Mouse (Mus musculus) liver, embryonic 15.5 days (tissue): Measurements from ENCODE around the gene Sec14l3. TPM values are rescaled to one million over a fixed set of nuclear protein-coding genes. Genes with fewer than 3 reads are reported as not detected.
A peak's percentile ranks its signal among the peaks of the same experiment; 100 is the strongest.
"Not testable (repeated sequence)": the region's sequence is repeated elsewhere in the genome, so short reads cannot be mapped to it uniquely, and the experiment has no call there.

Experiments used
- ATAC-seq: fragments of 200-750 bp; cut with Nextera tagmentation; 2 replicates; pipeline ENCODE4 v1.8.0; 2017; ENCODE audit warnings: moderate number of reproducible peaks, mild to moderate bottlenecking, moderate library complexity; ENCODE audit not compliant: insufficient read depth
- H3K27ac ChIP-seq: fragments of 300-500 bp; sonication (generic); replicated peaks from 2 replicates; pipeline ENCODE4 v1.5.1; 2015; ENCODE audit warnings: mild to moderate bottlenecking, inconsistent platforms
- H3K27me3 ChIP-seq: fragments of 300-500 bp; sonication (generic); 2 replicates; pipeline ENCODE4 v1.6.1; 2015; ENCODE audit warnings: mild to moderate bottlenecking, inconsistent platforms
- H3K36me3 ChIP-seq: fragments of 300-500 bp; sonication (generic); replicated peaks from 2 replicates; pipeline ENCODE4 v1.6.1; 2015; ENCODE audit warnings: moderate library complexity, mild to moderate bottlenecking, inconsistent platforms
- H3K4me1 ChIP-seq: fragments of 300-500 bp; sonication (generic); replicated peaks from 2 replicates; pipeline ENCODE4 v1.6.1; 2015; ENCODE audit warnings: inconsistent platforms
- H3K4me2 ChIP-seq: fragments of 300-500 bp; sonication (generic); 2 replicates; pipeline ENCODE4 v1.6.1; 2015; ENCODE audit warnings: moderate library complexity, mild to moderate bottlenecking, inconsistent platforms
- H3K4me3 ChIP-seq: fragments of 300-500 bp; sonication (generic); replicated peaks from 2 replicates; pipeline ENCODE4 v1.5.1; 2015; ENCODE audit warnings: mild to moderate bottlenecking, inconsistent platforms
- H3K9ac ChIP-seq: fragments of 300-500 bp; sonication (generic); 2 replicates; pipeline ENCODE4 v1.6.1; 2015; ENCODE audit warnings: moderate library complexity, mild to moderate bottlenecking, inconsistent platforms
- H3K9me3 ChIP-seq: fragments of 300-500 bp; sonication (generic); replicated peaks from 2 replicates; pipeline ENCODE4 v1.6.1; 2016; ENCODE audit warnings: inconsistent platforms
- WGBS: fragments of 180-500 bp; shearing (Covaris S2); methylation state at CpG from one replicate; pipeline ENCODE4 v1.1.7; 2015; ENCODE audit warnings: mixed read lengths; ENCODE audit not compliant: insufficient replicate concordance; 5-methylcytosine and 5-hydroxymethylcytosine counted together
- polyA plus RNA-seq: library from polyadenylated mRNA; unstranded; fragments of >200 nt; fragmentation: Nextera tagmentation; extraction: Ambion mirVana; gene quantifications from 2 replicates; pipeline ENCODE4 v1.2.1, GENCODE M21; 2015

Gene Sec14l3
- polyA plus RNA-seq, result not detected in 2 replicates

- Histone ChIP-seq H3K27ac (no peak within 1 kb of the TSS), H3K4me2 (no peak within 1 kb of the TSS), H3K4me1 (no peaks in the 10 kb centered on the region), H3K4me3 (no peak within 1 kb of the TSS), H3K27me3 (no peaks in the 10 kb centered on the region), H3K36me3 (no peaks in the 10 kb centered on the region), H3K9ac (no peak within 1 kb of the TSS), H3K9me3 (no peaks in the 10 kb centered on the region)
- WGBS, result 38% methylated on average over 5 of the region's 5 CpGs
- ATAC-seq, result no peak
Measured at GRCm38 (mm10) chr11:4064627-4065122, at the start of gene Sec14l3. Sec14l3 (plus strand) TSS chr11:4064841.

GRCm38 (mm10) chr11:4015796-4016195, 48.8 kb upstream of the Sec14l3 start:
- H3K27ac ChIP-seq, H3K4me2 ChIP-seq, ATAC-seq, H3K9me3 ChIP-seq, H3K36me3 ChIP-seq, H3K27me3 ChIP-seq, H3K4me3 ChIP-seq, H3K4me1 ChIP-seq, H3K9ac ChIP-seq: not testable (repeated sequence)
- WGBS, result 68% methylated on average over 14 of the region's 14 CpGs

GRCm38 (mm10) chr11:4022111-4022510, 42.5 kb upstream of the Sec14l3 start:
- H3K4me1 ChIP-seq, H3K4me2 ChIP-seq, H3K9me3 ChIP-seq, H3K27me3 ChIP-seq, ATAC-seq, H3K9ac ChIP-seq, H3K36me3 ChIP-seq, H3K27ac ChIP-seq, H3K4me3 ChIP-seq: not testable (repeated sequence)
- 56% methylated on average over 13 of the region's 13 CpGs for WGBS

- H3K4me1 ChIP-seq, result no peaks in the 10 kb centered on the region
Measured at GRCm38 (mm10) chr11:4023321-4023720, 41.3 kb upstream of the Sec14l3 start.

GRCm38 (mm10) chr11:4027066-4027465, 37.6 kb upstream of the Sec14l3 start:
- Histone ChIP-seq H3K27me3 (no peaks in the 10 kb centered on the region), H3K36me3 (no peaks in the 10 kb centered on the region), H3K27ac (no peak overlapping the region), H3K9me3 (no peaks in the 10 kb centered on the region), H3K4me2 (no peak overlapping the region), H3K4me3 (no peak overlapping the region), H3K9ac (no peak overlapping the region), H3K4me1 (no peaks in the 10 kb centered on the region)
- no peak for ATAC-seq
- WGBS, result 70% methylated on average over 8 of the region's 8 CpGs

More at GRCm38 (mm10) chr11:4023321-4023720, 41.3 kb upstream of the Sec14l3 start:
- WGBS, result 31% methylated on average over 2 of the region's 2 CpGs
- H3K9me3 ChIP-seq, result no peaks in the 10 kb centered on the region
- no peak for ATAC-seq
- no peaks in the 10 kb centered on the region for H3K27me3 ChIP-seq
- H3K4me2 ChIP-seq, result no peak overlapping the region
- H3K36me3 ChIP-seq, result no peaks in the 10 kb centered on the region
- no peak overlapping the region for H3K27ac ChIP-seq
- H3K4me3 ChIP-seq, result no peak overlapping the region
- no peak overlapping the region for H3K9ac ChIP-seq

GRCm38 (mm10) chr11:4027561-4028334, 36.9 kb upstream of the Sec14l3 start:
- ATAC-seq, result no peak
- no peak overlapping the region for H3K27ac ChIP-seq
- H3K36me3 ChIP-seq, result no peaks in the 10 kb centered on the region
- 0 out of 2 replicates have a peak, but pooled peaks cover 5% of the 10 kb centered on the region for H3K4me1 ChIP-seq
- H3K4me2 ChIP-seq, result no peak overlapping the region
- H3K4me3 ChIP-seq, result no peak overlapping the region
- H3K9me3 ChIP-seq, result no peaks in the 10 kb centered on the region
- H3K27me3 ChIP-seq, result no peaks in the 10 kb centered on the region
- H3K9ac ChIP-seq, result no peak overlapping the region
- 63% methylated on average over 9 of the region's 9 CpGs for WGBS

- H3K4me2 ChIP-seq, result no peak overlapping the region
- 61% methylated on average over 4 of the region's 4 CpGs for WGBS
- H3K27ac ChIP-seq, result no peak overlapping the region
- H3K4me3 ChIP-seq, result no peak overlapping the region
- no peaks in the 10 kb centered on the region for H3K9me3 ChIP-seq
- no peak for ATAC-seq
- no peaks in the 10 kb centered on the region for H3K36me3 ChIP-seq
- H3K27me3 ChIP-seq, result no peaks in the 10 kb centered on the region
- H3K9ac ChIP-seq, result no peak overlapping the region
- peaks cover 5% of the 10 kb centered on the region; the same call in 1 of the 2 replicates for H3K4me1 ChIP-seq
Measured at GRCm38 (mm10) chr11:4029343-4029742, 35.3 kb upstream of the Sec14l3 start.

- Histone ChIP-seq H3K27ac (peak within 1 kb of the TSS; percentile 41), H3K36me3 (no peaks in the 10 kb centered on the region), H3K4me3 (peak within 1 kb of the TSS; percentile 31), H3K9me3 (no peaks in the 10 kb centered on the region), H3K27me3 (no peaks in the 10 kb centered on the region), H3K4me1 (peaks cover 5% of the 10 kb centered on the region; the same call in 1 of the 2 replicates), H3K9ac (no peak within 1 kb of the TSS), H3K4me2 (peak within 1 kb of the TSS; percentile 39)
- ATAC-seq, result peak; percentile 53
- WGBS, result 45% methylated on average over 16 of the region's 16 CpGs
Measured at GRCm38 (mm10) chr11:4031126-4031941, 33.3 kb upstream of the Sec14l3 start, which contains the start of gene Sec14l4. Sec14l4 (plus strand) TSS chr11:4031462.

GRCm38 (mm10) chr11:4031961-4032360, 32.7 kb upstream of the Sec14l3 start:
- peaks cover 5% of the 10 kb centered on the region; the same call in 1 of the 2 replicates for H3K4me1 ChIP-seq
- WGBS, result 54% methylated on average over 12 of the region's 12 CpGs
- H3K4me2 ChIP-seq, result peak overlapping the region; percentile 39
- no peaks in the 10 kb centered on the region for H3K9me3 ChIP-seq
- no peaks in the 10 kb centered on the region for H3K27me3 ChIP-seq
- peak overlapping the region; percentile 41; the same call in 1 of the 2 replicates for H3K27ac ChIP-seq
- H3K36me3 ChIP-seq, result no peaks in the 10 kb centered on the region
- no peak for ATAC-seq
- H3K4me3 ChIP-seq, result peak overlapping the region; percentile 31
- H3K9ac ChIP-seq, result no peak overlapping the region

- peaks cover 5% of the 10 kb centered on the region; the same call in 1 of the 2 replicates for H3K4me1 ChIP-seq
- no peak overlapping the region for H3K4me2 ChIP-seq
- no peaks in the 10 kb centered on the region for H3K27me3 ChIP-seq
- no peak overlapping the region for H3K9ac ChIP-seq
- no peak for ATAC-seq
- H3K4me3 ChIP-seq, result no peak overlapping the region
- no peak overlapping the region for H3K27ac ChIP-seq
- WGBS, result 60% methylated on average over 7 of the region's 7 CpGs
- H3K36me3 ChIP-seq, result no peaks in the 10 kb centered on the region
- H3K9me3 ChIP-seq, result no peaks in the 10 kb centered on the region
Measured at GRCm38 (mm10) chr11:4033471-4033870, 31.2 kb upstream of the Sec14l3 start.

- Histone ChIP-seq H3K4me2 (no peak overlapping the region), H3K27me3 (no peaks in the 10 kb centered on the region), H3K27ac (no peak overlapping the region), H3K4me3 (no peak overlapping the region), H3K36me3 (no peaks in the 10 kb centered on the region), H3K9me3 (no peaks in the 10 kb centered on the region), H3K9ac (no peak overlapping the region), H3K4me1 (peaks cover 5% of the 10 kb centered on the region; the same call in 1 of the 2 replicates)
- 23% methylated on average over 4 of the region's 4 CpGs for WGBS
- ATAC-seq, result no peak
Measured at GRCm38 (mm10) chr11:4034169-4034568, 30.5 kb upstream of the Sec14l3 start.
